Mouse (Mus musculus) small intestine, adult 2 months (tissue): ENCODE data around the gene Ccdc182.

ENCODE experiments used
- CTCF ChIP-seq: fragments of 200-500 bp; IDR thresholded peaks from 2 replicates; pipeline ENCODE4 v1.5.1; 2012; ENCODE audit warnings: low read depth, mild to moderate bottlenecking, control low read depth, inconsistent platforms, low read length, moderate library complexity, mixed read lengths; ENCODE audit not compliant: insufficient replicate concordance, insufficient read length; ENCODE audit errors: extremely low read depth
- POLR2A ChIP-seq: fragments of 200-500 bp; IDR thresholded peaks from 2 replicates; pipeline ENCODE4 v1.6.1; 2012; ENCODE audit warnings: low read depth, mild to moderate bottlenecking, control low read depth, inconsistent platforms, low read length, moderate library complexity

DNA sequence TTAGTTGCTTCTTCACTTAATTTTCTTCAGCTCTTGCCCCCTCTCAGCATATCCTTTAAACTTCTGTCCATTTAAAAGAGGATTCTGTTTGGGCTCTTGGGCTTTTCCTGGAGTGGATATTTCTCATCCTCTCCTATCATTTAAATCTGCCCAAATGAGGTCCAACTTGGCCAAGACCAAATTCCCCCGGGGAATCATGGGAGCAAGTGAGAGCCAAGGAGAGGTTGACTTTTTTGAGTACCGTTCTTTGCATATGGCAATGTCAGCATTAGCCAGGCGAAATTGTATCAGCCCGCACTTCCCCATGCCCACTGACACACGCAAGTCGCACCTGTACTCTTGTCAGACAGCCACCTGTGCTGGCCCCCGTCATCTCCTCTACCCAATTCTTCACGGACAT is 37.9 kb downstream of the Ccdc182 start:
- TF ChIP-seq POLR2A (no peak), CTCF (no peak)
